10 mouse cellular contexts compared by ENCODE assay signal in genomic region chr9:72653533-72653932, GRCm38 (mm10). TPM values are rescaled to one million over a fixed set of nuclear protein-coding genes. Genes with fewer than 3 reads are reported as not detected.
DNase-seq lines count a peak whose midpoint lies in the region; ATAC-seq lines count a peak whose summit lies in the region.
"Had no signal": no experiment of that assay in that cellular context is flagged by ENCODE, and none has a peak within 500 bp of the region (broad histone marks: within the 10 kb centered on the region; RNA-seq: fewer than 3 reads in every experiment).

No protein-coding gene starts in this region.

- H3K36me3 ChIP-seq in forebrain, embryonic 11.5 days (ENCODE audit: control insufficient read depth, insufficient read depth, low read length): no peaks in the 10 kb centered on the region
- no peaks in the 10 kb centered on the region for H3K36me3 ChIP-seq in forebrain, embryonic 16.5 days (ENCODE audit: control insufficient read depth, insufficient read depth)
- H3K36me3 ChIP-seq in lung, embryonic 15.5 days: no peaks in the 10 kb centered on the region
- no peaks in the 10 kb centered on the region for H3K36me3 ChIP-seq in heart, embryonic 13.5 days
- H3K36me3 ChIP-seq in neural tube, embryonic 13.5 days: no peaks in the 10 kb centered on the region

- H3K27me3 ChIP-seq in forebrain, embryonic 11.5 days (ENCODE audit: control insufficient read depth, insufficient read depth, low read length): no peaks in the 10 kb centered on the region
- H3K27me3 ChIP-seq in forebrain, embryonic 16.5 days (replicated peaks; ENCODE audit: control insufficient read depth, insufficient read depth, low read length): no peaks in the 10 kb centered on the region
- no peaks in the 10 kb centered on the region for H3K27me3 ChIP-seq in lung, embryonic 15.5 days
- H3K27me3 ChIP-seq in heart, embryonic 13.5 days (replicated peaks): no peaks in the 10 kb centered on the region
- no peaks in the 10 kb centered on the region for H3K27me3 ChIP-seq in neural tube, embryonic 13.5 days

- peak overlapping the region; percentile 68; the same call in 1 of the 2 replicates for H3K27ac ChIP-seq in forebrain, embryonic 11.5 days (ENCODE audit: low read depth, low read length)
- no peak overlapping the region for H3K27ac ChIP-seq in forebrain, embryonic 16.5 days (ENCODE audit: low read length)
- H3K27ac ChIP-seq in lung, embryonic 15.5 days: peak overlapping the region; percentile 95
- H3K27ac ChIP-seq in heart, embryonic 13.5 days (replicated peaks): peak overlapping the region; percentile 81
- H3K27ac ChIP-seq in neural tube, embryonic 13.5 days (replicated peaks): peak overlapping the region; percentile 57; the same call in 1 of the 2 replicates
- H3K27ac ChIP-seq: left cerebral cortex, adult 2 months had no signal

- ATAC-seq in forebrain, embryonic 11.5 days (replicated peaks; ENCODE audit: low FRiP score): no peak
- ATAC-seq in forebrain, embryonic 16.5 days: no peak
- ATAC-seq in lung, embryonic 15.5 days (ENCODE audit: borderline replicate concordance, extremely low read depth, low FRiP score, low TSS enrichment): peak; percentile 24; the same call in 1 of the 2 replicates
- ATAC-seq in heart, embryonic 13.5 days (ENCODE audit: extremely low read depth, insufficient number of reproducible peaks, low FRiP score, low TSS enrichment): no peak
- no peak for ATAC-seq in neural tube, embryonic 13.5 days (ENCODE audit: low read depth)

- H3K9me3 ChIP-seq in forebrain, embryonic 11.5 days (ENCODE audit: control insufficient read depth, low read length): no peaks in the 10 kb centered on the region
- H3K9me3 ChIP-seq in forebrain, embryonic 16.5 days (ENCODE audit: control insufficient read depth, low read length): no peaks in the 10 kb centered on the region
- H3K9me3 ChIP-seq in lung, embryonic 15.5 days: no peaks in the 10 kb centered on the region
- H3K9me3 ChIP-seq in heart, embryonic 13.5 days: no peaks in the 10 kb centered on the region
- H3K9me3 ChIP-seq in neural tube, embryonic 13.5 days: no peaks in the 10 kb centered on the region

- H3K4me2 ChIP-seq in forebrain, embryonic 11.5 days (ENCODE audit: low read depth, low read length, severe bottlenecking): no peak overlapping the region
- H3K4me2 ChIP-seq in forebrain, embryonic 16.5 days (ENCODE audit: low read length): no peak overlapping the region
- H3K4me2 ChIP-seq in lung, embryonic 15.5 days: peak overlapping the region; percentile 39
- H3K4me2 ChIP-seq in heart, embryonic 13.5 days: peak overlapping the region; percentile 52
- no peak overlapping the region for H3K4me2 ChIP-seq in neural tube, embryonic 13.5 days

- peaks cover 10% of the 10 kb centered on the region for H3K4me1 ChIP-seq in forebrain, embryonic 11.5 days (replicated peaks; ENCODE audit: control insufficient read depth, insufficient read depth, low read length)
- no peaks in the 10 kb centered on the region for H3K4me1 ChIP-seq in forebrain, embryonic 16.5 days (replicated peaks; ENCODE audit: control insufficient read depth, insufficient read depth, low read length)
- peaks cover 46% of the 10 kb centered on the region for H3K4me1 ChIP-seq in lung, embryonic 15.5 days
- peaks cover 45% of the 10 kb centered on the region for H3K4me1 ChIP-seq in heart, embryonic 13.5 days
- peaks cover 32% of the 10 kb centered on the region for H3K4me1 ChIP-seq in neural tube, embryonic 13.5 days (replicated peaks)

- no peak overlapping the region for H3K4me3 ChIP-seq in forebrain, embryonic 11.5 days (ENCODE audit: low read depth, low read length)
- no peak overlapping the region for H3K4me3 ChIP-seq in forebrain, embryonic 16.5 days (replicated peaks; ENCODE audit: low read length)
- H3K4me3 ChIP-seq in lung, embryonic 15.5 days: peak overlapping the region; percentile 9; the same call in 1 of the 2 replicates
- no peak overlapping the region for H3K4me3 ChIP-seq in heart, embryonic 13.5 days
- no peak overlapping the region for H3K4me3 ChIP-seq in neural tube, embryonic 13.5 days
- H3K4me3 ChIP-seq: left cerebral cortex, adult 2 months had no signal

- 48% methylated on average over 4 of the region's 4 CpGs for WGBS in forebrain, embryonic 11.5 days
- WGBS in forebrain, embryonic 16.5 days: 32% methylated on average over 4 of the region's 4 CpGs
- WGBS in lung, embryonic 15.5 days: 27% methylated on average over 4 of the region's 4 CpGs
- WGBS in heart, embryonic 13.5 days: 58% methylated on average over 4 of the region's 4 CpGs
- WGBS in neural tube, embryonic 13.5 days: 62% methylated on average over 4 of the region's 4 CpGs

- no peak overlapping the region; the same call in 1 of the 2 replicates for H3K9ac ChIP-seq in forebrain, embryonic 11.5 days (ENCODE audit: low read length)
- no peak overlapping the region for H3K9ac ChIP-seq in forebrain, embryonic 16.5 days (replicated peaks; ENCODE audit: low read depth, low read length)
- H3K9ac ChIP-seq in lung, embryonic 15.5 days: no peak overlapping the region
- H3K9ac ChIP-seq in heart, embryonic 13.5 days: peak overlapping the region; percentile 54
- H3K9ac ChIP-seq in neural tube, embryonic 13.5 days: no peak overlapping the region

- DNase-seq in forebrain, embryonic 11.5 days (ENCODE audit: low spot score): no peak
- DNase-seq in lung, postnatal 25 days (ENCODE audit: low spot score): no peak
- DNase-seq in spleen, postnatal 10 days (ENCODE audit: low spot score in 2 of 2): no peak
- DNase-seq in left cerebral cortex, adult 18-20 months (ENCODE audit: low spot score in 2 of 2): no peak
- DNase-seq: cerebellum, adult 2 months had no signal

RNA-seq across cellular contexts. Expression of gene Nedd4, which starts 8.6 kb away (rescaled TPM):
- 781 and 793 TPM in 2 replicates for polyA plus RNA-seq in forebrain, embryonic 11.5 days (2014; fragmentation: Nextera tagmentation; extraction: Ambion mirVana)
- polyA plus RNA-seq in forebrain, embryonic 16.5 days (2015; fragmentation: Nextera tagmentation; extraction: Ambion mirVana): 415 and 474 TPM in 2 replicates
- polyA plus RNA-seq in lung, embryonic 15.5 days (2015; fragmentation: Nextera tagmentation; extraction: Ambion mirVana): 660 and 677 TPM in 2 replicates
- polyA plus RNA-seq in heart, embryonic 13.5 days (2015; fragmentation: Nextera tagmentation; extraction: Ambion mirVana): 468 and 480 TPM in 2 replicates
- polyA plus RNA-seq in neural tube, embryonic 13.5 days (2015; fragmentation: Nextera tagmentation; extraction: Ambion mirVana): 475 and 521 TPM in 2 replicates
- 100 to 1,000 TPM; 289 to 298 TPM for total RNA-seq in left cerebral cortex, adult 18-20 months (2021)

Comparison
In these comparisons a context has a peak if more than half of its experiments do, and no peak if none do; other contexts are left out.
1. H3K4me2 ChIP-seq: peak in lung, embryonic 15.5 days (single experiment) and heart, embryonic 13.5 days (single experiment); none in forebrain, embryonic 11.5 days (single experiment), forebrain, embryonic 16.5 days (single experiment) and neural tube, embryonic 13.5 days (single experiment).